Mouse (Mus musculus): ENCODE results near the gene Psmg4. TPM values are rescaled to one million over a fixed set of nuclear protein-coding genes. Genes with fewer than 3 reads are reported as not detected.

Gene Psmg4
- 58.8 and 62.9 TPM in 2 replicates for polyA plus RNA-seq (2015; fragmentation: Nextera tagmentation; extraction: Ambion mirVana)

- H3K36me3 ChIP-seq (ENCODE audit: control insufficient read depth, insufficient read depth, low read length) = peaks cover 6% of the 10 kb centered on the region; the same call in 1 of the 2 replicates
- H3K27ac ChIP-seq (ENCODE audit: low read length) = peak within 1 kb of the TSS; percentile 97
- H3K4me1 ChIP-seq (ENCODE audit: control insufficient read depth, insufficient read depth, low read length) = peaks cover 10% of the 10 kb centered on the region; the same call in 1 of the 2 replicates
- H3K4me2 ChIP-seq (ENCODE audit: low read depth, low read length) = peak within 1 kb of the TSS; percentile 83
- peak within 1 kb of the TSS; percentile 91 for H3K4me3 ChIP-seq (replicated peaks; ENCODE audit: low read length)
- H3K9ac ChIP-seq (ENCODE audit: low read length) = peak within 1 kb of the TSS; percentile 85
- no peaks in the 10 kb centered on the region; the same call in 1 of the 2 replicates for H3K9me3 ChIP-seq (replicated peaks; ENCODE audit: control insufficient read depth, low read length)
- peak; percentile 97 for ATAC-seq (ENCODE audit: insufficient read depth, low FRiP score)
- H3K27me3 ChIP-seq (ENCODE audit: control insufficient read depth, insufficient read depth, low read length) = no peaks in the 10 kb centered on the region
- 3% methylated on average over 44 of the region's 44 CpGs for WGBS
These were observed at the start of gene Psmg4 for GRCm38 (mm10) chr13:34162491-34163303. TSS of gene Psmg4 (plus strand) at chr13:34162964.

GRCm38 (mm10) chr13:34113086-34113485, 49.7 kb upstream of the Psmg4 start:
- Histone ChIP-seq H3K4me1 (ENCODE audit: control insufficient read depth, insufficient read depth, low read length) (no peaks in the 10 kb centered on the region), H3K9me3 (replicated peaks; ENCODE audit: control insufficient read depth, low read length) (no peaks in the 10 kb centered on the region), H3K4me3 (replicated peaks; ENCODE audit: low read length) (no peak overlapping the region), H3K36me3 (ENCODE audit: control insufficient read depth, insufficient read depth, low read length) (no peaks in the 10 kb centered on the region), H3K9ac (ENCODE audit: low read length) (no peak overlapping the region), H3K4me2 (ENCODE audit: low read depth, low read length) (no peak overlapping the region), H3K27me3 (ENCODE audit: control insufficient read depth, insufficient read depth, low read length) (no peaks in the 10 kb centered on the region), H3K27ac (ENCODE audit: low read length) (no peak overlapping the region)
- no peak for ATAC-seq (ENCODE audit: insufficient read depth, low FRiP score)
- 93% methylated on average over 3 of the region's 3 CpGs for WGBS

DNA sequence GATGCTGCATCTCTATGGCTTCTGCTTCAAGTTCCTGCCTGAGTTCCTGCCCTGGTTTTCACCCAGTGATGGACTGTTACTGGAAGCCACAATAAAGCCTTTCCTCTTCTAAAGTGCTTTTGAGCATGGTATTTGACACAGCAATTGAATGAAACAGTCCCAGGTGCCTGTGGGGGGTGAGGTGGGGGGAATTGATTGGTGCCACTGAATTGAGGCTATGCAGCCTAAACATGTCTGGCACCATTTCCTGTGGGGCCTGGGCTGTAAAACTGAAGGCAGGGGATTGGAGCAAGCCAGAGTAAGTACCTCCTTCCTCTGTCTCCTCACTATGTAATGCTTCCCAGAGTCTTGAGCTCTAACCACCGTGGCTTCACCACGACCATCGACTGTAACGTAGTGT, 48.1 kb upstream of the Psmg4 start:
- Histone ChIP-seq H3K4me1 (ENCODE audit: control insufficient read depth, insufficient read depth, low read length) (no peaks in the 10 kb centered on the region), H3K9ac (ENCODE audit: low read length) (no peak overlapping the region), H3K27me3 (ENCODE audit: control insufficient read depth, insufficient read depth, low read length) (no peaks in the 10 kb centered on the region), H3K27ac (ENCODE audit: low read length) (no peak overlapping the region), H3K4me2 (ENCODE audit: low read depth, low read length) (no peak overlapping the region), H3K4me3 (replicated peaks; ENCODE audit: low read length) (no peak overlapping the region), H3K36me3 (ENCODE audit: control insufficient read depth, insufficient read depth, low read length) (no peaks in the 10 kb centered on the region), H3K9me3 (replicated peaks; ENCODE audit: control insufficient read depth, low read length) (no peaks in the 10 kb centered on the region)
- no peak for ATAC-seq (ENCODE audit: insufficient read depth, low FRiP score)
- 76% methylated on average over 4 of the region's 4 CpGs for WGBS

DNA sequence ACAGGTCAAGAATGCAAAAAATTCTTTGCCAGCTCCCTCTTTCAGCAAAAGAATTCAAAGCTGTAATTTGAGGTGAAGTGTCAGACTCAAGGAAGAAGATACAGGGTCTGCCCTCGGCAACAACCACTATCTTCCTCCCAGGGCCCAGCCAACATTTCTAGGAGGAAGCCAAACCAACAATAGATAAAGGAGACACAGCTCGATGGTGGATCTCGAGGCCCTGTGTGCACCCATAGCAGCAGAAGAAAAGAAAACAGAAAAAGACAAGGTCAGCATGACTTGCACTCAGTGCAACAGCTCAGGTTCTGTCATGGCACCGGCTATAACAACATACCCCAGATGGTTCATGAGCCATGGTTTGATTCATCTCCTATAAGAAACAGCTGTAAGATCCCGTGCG, 46.3 kb upstream of the Psmg4 start:
- Histone ChIP-seq H3K27ac (ENCODE audit: low read length) (no peak overlapping the region), H3K27me3 (ENCODE audit: control insufficient read depth, insufficient read depth, low read length) (no peaks in the 10 kb centered on the region)
- 71% methylated on average over 6 of the region's 6 CpGs for WGBS

DNA sequence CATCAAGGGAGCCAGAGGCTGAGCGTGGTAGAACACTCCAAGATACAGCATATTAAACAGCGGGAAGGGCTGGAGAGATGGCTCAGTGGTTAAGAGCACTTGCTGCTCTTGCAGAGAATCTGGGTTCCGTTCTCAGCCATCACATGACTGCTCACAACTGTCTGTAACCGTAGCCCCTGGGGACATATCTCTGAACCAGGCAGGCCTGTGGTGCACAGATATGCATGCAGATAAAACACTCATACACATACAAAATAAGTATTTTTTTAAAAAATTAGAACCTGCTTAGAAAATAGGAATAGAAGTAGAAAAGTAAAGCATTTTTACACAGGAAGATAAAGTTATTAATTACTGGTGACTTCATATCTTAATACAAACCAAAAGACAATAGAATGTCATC, 43.9 kb upstream of the Psmg4 start:
- Histone ChIP-seq H3K27me3 (ENCODE audit: control insufficient read depth, insufficient read depth, low read length) (no peaks in the 10 kb centered on the region), H3K27ac (ENCODE audit: low read length) (no peak overlapping the region), H3K36me3 (ENCODE audit: control insufficient read depth, insufficient read depth, low read length) (no peaks in the 10 kb centered on the region), H3K4me3 (replicated peaks; ENCODE audit: low read length) (no peak overlapping the region), H3K4me1 (ENCODE audit: control insufficient read depth, insufficient read depth, low read length) (no peaks in the 10 kb centered on the region), H3K4me2 (ENCODE audit: low read depth, low read length) (no peak overlapping the region), H3K9ac (ENCODE audit: low read length) (no peak overlapping the region), H3K9me3 (replicated peaks; ENCODE audit: control insufficient read depth, low read length) (no peaks in the 10 kb centered on the region)
- WGBS = 65% methylated on average over 4 of the region's 4 CpGs
- no peak for ATAC-seq (ENCODE audit: insufficient read depth, low FRiP score)

More for the DNA sequence above, 46.3 kb upstream of the Psmg4 start:
- Histone ChIP-seq H3K4me3 (replicated peaks; ENCODE audit: low read length) (no peak overlapping the region), H3K9me3 (replicated peaks; ENCODE audit: control insufficient read depth, low read length) (no peaks in the 10 kb centered on the region), H3K4me2 (ENCODE audit: low read depth, low read length) (no peak overlapping the region), H3K9ac (ENCODE audit: low read length) (no peak overlapping the region), H3K4me1 (ENCODE audit: control insufficient read depth, insufficient read depth, low read length) (no peaks in the 10 kb centered on the region), H3K36me3 (ENCODE audit: control insufficient read depth, insufficient read depth, low read length) (no peaks in the 10 kb centered on the region)
- no peak for ATAC-seq (ENCODE audit: insufficient read depth, low FRiP score)

DNA sequence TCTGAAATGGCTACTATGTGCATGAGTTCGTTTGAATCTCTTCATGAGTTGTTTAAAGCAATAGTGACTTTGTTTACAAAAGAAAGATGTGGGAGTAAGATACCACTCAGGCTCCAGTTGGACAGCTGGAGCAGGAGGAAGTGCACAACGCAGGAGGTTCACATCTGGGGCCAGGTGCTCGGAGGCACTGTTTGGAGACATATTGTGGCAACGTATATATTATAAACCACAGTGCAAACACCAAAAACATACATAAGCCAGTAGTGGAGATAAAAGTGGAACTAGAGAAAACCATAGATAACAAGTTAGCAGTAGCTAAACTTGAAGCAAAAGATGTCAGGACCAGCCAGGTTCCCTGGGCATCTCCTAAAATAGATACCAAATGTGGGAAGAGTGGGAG, 43.4 kb upstream of the Psmg4 start:
- H3K27ac ChIP-seq (ENCODE audit: low read length) = no peak overlapping the region
- H3K9ac ChIP-seq (ENCODE audit: low read length) = no peak overlapping the region
- WGBS = 18% methylated on average over 4 of the region's 4 CpGs
- H3K9me3 ChIP-seq (replicated peaks; ENCODE audit: control insufficient read depth, low read length) = no peaks in the 10 kb centered on the region
- H3K4me2 ChIP-seq (ENCODE audit: low read depth, low read length) = no peak overlapping the region
- H3K4me1 ChIP-seq (ENCODE audit: control insufficient read depth, insufficient read depth, low read length) = no peaks in the 10 kb centered on the region
- no peaks in the 10 kb centered on the region for H3K36me3 ChIP-seq (ENCODE audit: control insufficient read depth, insufficient read depth, low read length)
- no peak overlapping the region for H3K4me3 ChIP-seq (replicated peaks; ENCODE audit: low read length)
- no peaks in the 10 kb centered on the region for H3K27me3 ChIP-seq (ENCODE audit: control insufficient read depth, insufficient read depth, low read length)
- no peak for ATAC-seq (ENCODE audit: insufficient read depth, low FRiP score)

DNA sequence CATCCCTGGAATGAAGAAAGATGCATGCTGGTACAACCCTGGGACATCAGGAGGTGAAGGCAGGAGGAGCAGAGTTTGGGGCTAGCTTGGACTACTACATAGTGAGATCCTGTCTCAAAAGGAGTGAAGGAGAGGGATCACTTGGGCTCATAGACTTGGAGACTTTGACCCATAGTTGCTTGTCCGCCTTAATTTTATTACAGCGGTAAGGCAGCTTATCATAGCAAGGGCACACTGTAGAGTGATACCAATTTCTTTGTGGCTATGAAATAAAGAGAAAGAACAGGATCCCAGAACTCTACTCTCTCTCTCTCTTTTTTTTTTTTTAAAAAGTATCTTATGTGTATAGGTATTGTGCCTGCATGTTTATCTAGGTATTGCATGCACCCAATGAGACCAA, 42.2 kb upstream of the Psmg4 start:
- H3K4me3 ChIP-seq (replicated peaks; ENCODE audit: low read length) = no peak overlapping the region
- no peak for ATAC-seq (ENCODE audit: insufficient read depth, low FRiP score)
- WGBS = 94% methylated on average over 2 of the region's 2 CpGs

GRCm38 (mm10) chr13:34125711-34126110, 37.1 kb upstream of the Psmg4 start:
- H3K4me2 ChIP-seq (ENCODE audit: low read depth, low read length) = no peak overlapping the region
- no peak for ATAC-seq (ENCODE audit: insufficient read depth, low FRiP score)
- 78% methylated on average over 4 of the region's 4 CpGs for WGBS

More for the DNA sequence above, 42.2 kb upstream of the Psmg4 start:
- no peaks in the 10 kb centered on the region for H3K36me3 ChIP-seq (ENCODE audit: control insufficient read depth, insufficient read depth, low read length)
- no peak overlapping the region for H3K9ac ChIP-seq (ENCODE audit: low read length)
- no peak overlapping the region for H3K27ac ChIP-seq (ENCODE audit: low read length)
- no peak overlapping the region for H3K4me2 ChIP-seq (ENCODE audit: low read depth, low read length)
- H3K9me3 ChIP-seq (replicated peaks; ENCODE audit: control insufficient read depth, low read length) = no peaks in the 10 kb centered on the region
- no peaks in the 10 kb centered on the region for H3K4me1 ChIP-seq (ENCODE audit: control insufficient read depth, insufficient read depth, low read length)
- no peaks in the 10 kb centered on the region for H3K27me3 ChIP-seq (ENCODE audit: control insufficient read depth, insufficient read depth, low read length)

GRCm38 (mm10) chr13:34128276-34129114, 34.3 kb upstream of the Psmg4 start:
- H3K27me3 ChIP-seq (ENCODE audit: control insufficient read depth, insufficient read depth, low read length) = no peaks in the 10 kb centered on the region; the same call in 1 of the 2 replicates
- no peaks in the 10 kb centered on the region for H3K9me3 ChIP-seq (replicated peaks; ENCODE audit: control insufficient read depth, low read length)
- H3K4me3 ChIP-seq (replicated peaks; ENCODE audit: low read length) = no peak overlapping the region; the same call in 1 of the 2 replicates
- peaks cover 27% of the 10 kb centered on the region for H3K4me1 ChIP-seq (ENCODE audit: control insufficient read depth, insufficient read depth, low read length)
- no peak overlapping the region for H3K9ac ChIP-seq (ENCODE audit: low read length)
- H3K27ac ChIP-seq (ENCODE audit: low read length) = no peak overlapping the region
- no peaks in the 10 kb centered on the region for H3K36me3 ChIP-seq (ENCODE audit: control insufficient read depth, insufficient read depth, low read length)
- no peak for ATAC-seq (ENCODE audit: insufficient read depth, low FRiP score)
- H3K4me2 ChIP-seq (ENCODE audit: low read depth, low read length) = peak overlapping the region; percentile 91
- 70% methylated on average over 8 of the region's 9 CpGs for WGBS

More at GRCm38 (mm10) chr13:34125711-34126110, 37.1 kb upstream of the Psmg4 start:
- no peaks in the 10 kb centered on the region for H3K27me3 ChIP-seq (ENCODE audit: control insufficient read depth, insufficient read depth, low read length)
- no peaks in the 10 kb centered on the region for H3K36me3 ChIP-seq (ENCODE audit: control insufficient read depth, insufficient read depth, low read length)
- H3K9ac ChIP-seq (ENCODE audit: low read length) = no peak overlapping the region
- no peaks in the 10 kb centered on the region for H3K9me3 ChIP-seq (replicated peaks; ENCODE audit: control insufficient read depth, low read length)
- H3K4me3 ChIP-seq (replicated peaks; ENCODE audit: low read length) = no peak overlapping the region
- H3K4me1 ChIP-seq (ENCODE audit: control insufficient read depth, insufficient read depth, low read length) = peaks cover 9% of the 10 kb centered on the region
- H3K27ac ChIP-seq (ENCODE audit: low read length) = no peak overlapping the region
